Mouse (Mus musculus) liver, embryonic 12.5 days (tissue): ENCODE results near the gene Gper1. TPM values are rescaled to one million over a fixed set of nuclear protein-coding genes. Genes with fewer than 3 reads are reported as not detected.

Experiments
- ATAC-seq: fragments of 200-750 bp; cut with Nextera tagmentation; 2 replicates; pipeline ENCODE4 v1.8.0; 2017; ENCODE audit warnings: moderate number of reproducible peaks, mild to moderate bottlenecking, moderate library complexity
- H3K27ac ChIP-seq: fragments of 300-500 bp; sonication (generic); 2 replicates; pipeline ENCODE4 v1.5.1; 2016; ENCODE audit warnings: mild to moderate bottlenecking
- H3K27me3 ChIP-seq: fragments of 300-500 bp; sonication (generic); replicated peaks from 2 replicates; pipeline ENCODE4 v1.6.1; 2016; ENCODE audit warnings: mild to moderate bottlenecking, moderate library complexity
- H3K36me3 ChIP-seq: fragments of 300-500 bp; sonication (generic); 2 replicates; pipeline ENCODE4 v1.6.1; 2016; ENCODE audit warnings: mild to moderate bottlenecking, moderate library complexity
- H3K4me1 ChIP-seq: fragments of 300-500 bp; sonication (generic); 2 replicates; pipeline ENCODE4 v1.6.1; 2016
- H3K4me2 ChIP-seq: fragments of 300-500 bp; sonication (generic); 2 replicates; pipeline ENCODE4 v1.6.1; 2016; ENCODE audit warnings: mild to moderate bottlenecking, moderate library complexity
- H3K4me3 ChIP-seq: fragments of 300-500 bp; sonication (generic); 2 replicates; pipeline ENCODE4 v1.5.1; 2016; ENCODE audit warnings: mild to moderate bottlenecking, moderate library complexity
- H3K9ac ChIP-seq: fragments of 300-500 bp; sonication (generic); 2 replicates; pipeline ENCODE4 v1.6.1; 2016; ENCODE audit warnings: mild to moderate bottlenecking, moderate library complexity
- H3K9me3 ChIP-seq: fragments of 300-500 bp; sonication (generic); replicated peaks from 2 replicates; pipeline ENCODE4 v1.6.1; 2016; ENCODE audit warnings: mild to moderate bottlenecking, moderate library complexity
- whole genome bisulfite sequencing: fragments of 180-500 bp; shearing (Covaris S2); methylation state at CpG from one replicate; pipeline ENCODE4 v1.1.7; 2016; ENCODE audit not compliant: insufficient replicate concordance; 5-methylcytosine and 5-hydroxymethylcytosine counted together
- polyA plus RNA-seq: library from polyadenylated mRNA; unstranded; fragments of >200 nt; fragmentation: Nextera tagmentation; extraction: Ambion mirVana; gene quantifications from 2 replicates; pipeline ENCODE4 v1.2.1, GENCODE M21; 2016

Gper1 gene
- polyA plus RNA-seq, 1 experiment from 2014 or later = 0.51 TPM

DNA sequence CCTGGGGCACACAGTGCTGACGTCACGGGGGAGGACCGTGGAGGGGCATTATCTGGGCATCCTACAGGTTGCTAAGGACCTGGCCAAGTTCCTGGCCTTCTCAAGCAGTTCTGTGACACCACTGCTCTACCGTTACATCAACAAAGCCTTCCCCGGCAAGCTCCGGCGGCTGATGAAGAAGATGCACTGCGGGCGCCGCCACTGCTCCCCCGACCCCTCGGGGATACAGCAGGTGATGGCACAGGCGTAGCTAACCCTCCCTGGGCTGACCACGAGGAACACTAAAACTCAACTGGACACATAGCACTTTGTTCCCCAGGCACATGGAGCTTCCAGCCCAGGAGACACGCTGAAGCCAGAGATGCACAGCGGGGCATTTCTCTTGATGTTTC lies 29.8 kb upstream of the Gper1 start:
- Histone ChIP-seq H3K27ac (peak overlapping the region; percentile 100), H3K27me3 (no peaks in the 10 kb centered on the region)
- 94% methylated on average over 16 of the region's 16 CpGs for WGBS

DNA sequence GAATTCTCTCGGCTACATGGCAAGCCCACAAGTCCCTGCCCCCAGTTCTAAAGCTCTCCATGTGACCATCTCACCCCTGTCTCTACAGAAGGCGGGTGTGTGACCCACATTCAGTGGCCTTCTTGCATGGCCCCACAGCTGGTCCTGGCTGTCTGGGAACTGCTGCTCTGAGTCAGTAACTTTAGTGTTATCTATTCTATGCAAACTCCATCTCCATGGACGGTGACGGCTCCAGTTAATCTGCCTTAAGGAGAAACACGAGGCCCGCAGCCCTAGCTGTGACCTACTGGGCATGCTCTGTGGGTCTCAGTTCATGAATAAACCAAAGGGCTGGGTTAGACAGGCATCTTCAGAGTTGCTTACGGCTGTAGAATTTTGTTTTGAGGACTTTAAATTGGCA lies 28.6 kb upstream of the Gper1 start:
- Histone ChIP-seq H3K4me1 (peaks cover 88% of the 10 kb centered on the region), H3K27ac (peak overlapping the region; percentile 100), H3K9ac (peak overlapping the region; percentile 52), H3K27me3 (no peaks in the 10 kb centered on the region), H3K36me3 (peaks cover 58% of the 10 kb centered on the region), H3K4me2 (peak overlapping the region; percentile 48), H3K4me3 (peak overlapping the region; percentile 13; the same call in 1 of the 2 replicates), H3K9me3 (no peaks in the 10 kb centered on the region)
- peak; percentile 63 for ATAC-seq
- WGBS = 26% methylated on average over 7 of the region's 7 CpGs

More for the DNA sequence above, 29.8 kb upstream of the Gper1 start:
- no peak for ATAC-seq
- peaks cover 91% of the 10 kb centered on the region for H3K4me1 ChIP-seq
- peaks cover 63% of the 10 kb centered on the region for H3K36me3 ChIP-seq
- H3K4me2 ChIP-seq = peak overlapping the region; percentile 91
- peak overlapping the region; percentile 32 for H3K9ac ChIP-seq
- H3K9me3 ChIP-seq = no peaks in the 10 kb centered on the region
- no peak overlapping the region for H3K4me3 ChIP-seq

GRCm38 (mm10) chr5:139395528-139395927 lies 27.4 kb upstream of the Gper1 start:
- H3K9me3 ChIP-seq = no peaks in the 10 kb centered on the region
- peaks cover 80% of the 10 kb centered on the region for H3K4me1 ChIP-seq
- H3K27ac ChIP-seq = peak overlapping the region; percentile 100; the same call in 1 of the 2 replicates
- 87% methylated on average over 4 of the region's 4 CpGs for WGBS
- ATAC-seq = no peak
- no peak overlapping the region for H3K4me2 ChIP-seq
- H3K9ac ChIP-seq = no peak overlapping the region
- H3K36me3 ChIP-seq = peaks cover 58% of the 10 kb centered on the region
- H3K4me3 ChIP-seq = no peak overlapping the region
- no peaks in the 10 kb centered on the region for H3K27me3 ChIP-seq

DNA sequence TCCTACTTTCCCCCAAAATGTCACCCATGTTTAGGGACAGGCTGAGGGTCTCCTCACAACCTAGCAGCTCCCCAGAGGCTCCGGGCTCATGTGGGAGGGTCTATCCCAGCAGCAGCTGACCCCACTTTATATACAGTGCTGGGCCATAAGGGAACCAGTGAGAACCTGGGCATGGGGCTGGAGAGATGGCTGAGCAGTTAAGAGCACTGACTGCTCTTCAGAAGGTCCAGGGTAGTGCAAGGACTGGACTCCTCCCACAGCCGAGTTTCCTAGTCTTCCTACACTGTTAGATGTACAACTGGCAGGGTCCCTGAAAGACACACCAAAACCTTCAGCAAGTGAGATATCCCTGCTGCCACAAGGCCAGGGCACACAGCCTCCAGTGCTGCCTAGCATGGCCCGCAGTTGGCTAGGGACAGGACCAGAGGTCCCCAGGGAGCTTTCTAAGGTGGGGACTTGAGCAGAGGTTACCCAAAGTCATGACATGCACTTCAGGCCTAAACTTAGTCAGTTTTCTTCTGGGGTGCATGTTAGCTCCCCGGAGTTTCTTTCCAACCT lies 25.5 kb upstream of the Gper1 start:
- Histone ChIP-seq H3K4me3 (no peak overlapping the region), H3K9ac (peak overlapping the region; percentile 51; the same call in 1 of the 2 replicates), H3K9me3 (no peaks in the 10 kb centered on the region), H3K27me3 (no peaks in the 10 kb centered on the region), H3K27ac (peak overlapping the region; percentile 76), H3K4me1 (peaks cover 61% of the 10 kb centered on the region), H3K4me2 (no peak overlapping the region), H3K36me3 (peaks cover 41% of the 10 kb centered on the region)
- WGBS = 78% methylated on average over 4 of the region's 4 CpGs
- ATAC-seq = no peak

DNA sequence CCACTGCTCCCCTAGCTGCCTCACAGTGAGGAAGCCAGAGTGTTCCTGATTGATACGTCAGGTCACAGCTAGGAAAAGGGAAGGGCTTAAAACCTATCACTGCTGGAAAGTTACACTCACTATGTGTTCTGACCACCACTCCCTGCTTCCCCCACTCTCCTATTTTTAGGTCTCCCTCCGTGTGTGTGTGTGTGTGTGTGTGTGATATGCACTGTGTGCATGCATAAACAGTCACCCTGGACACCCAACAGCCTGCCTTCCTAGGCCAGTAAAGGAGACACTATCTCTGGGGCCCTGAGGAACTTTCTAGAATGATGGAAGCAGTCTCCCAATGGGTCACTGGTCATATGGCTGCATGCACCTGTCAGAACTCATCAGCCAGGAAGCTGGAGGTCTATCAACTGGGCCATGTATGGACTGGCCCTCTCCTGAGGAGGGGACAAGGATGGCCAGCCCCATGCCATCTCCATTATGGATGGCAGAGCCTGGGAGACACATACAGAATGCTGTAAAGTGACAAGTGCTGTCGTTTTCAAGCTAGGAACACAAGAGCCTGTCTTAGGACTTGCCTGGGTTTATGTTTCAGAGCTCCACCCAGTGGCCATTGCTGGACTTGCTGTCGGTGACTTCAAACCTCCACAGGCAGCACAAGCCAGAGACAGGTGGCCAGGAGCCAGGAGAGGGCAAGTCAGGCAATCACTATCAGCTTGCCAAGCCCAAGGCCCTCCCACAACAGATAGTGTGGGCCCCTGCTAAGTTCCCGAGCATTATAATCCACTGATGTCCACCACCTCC lies 24.8 kb upstream of the Gper1 start:
- Histone ChIP-seq H3K36me3 (peaks cover 34% of the 10 kb centered on the region), H3K9me3 (no peaks in the 10 kb centered on the region), H3K27me3 (no peaks in the 10 kb centered on the region), H3K9ac (peak overlapping the region; percentile 51), H3K4me2 (peak overlapping the region; percentile 20; the same call in 1 of the 2 replicates), H3K4me3 (no peak overlapping the region), H3K27ac (peak overlapping the region; percentile 76), H3K4me1 (peaks cover 54% of the 10 kb centered on the region)
- peak; percentile 73 for ATAC-seq
- WGBS = 25% methylated on average over 5 of the region's 5 CpGs

DNA sequence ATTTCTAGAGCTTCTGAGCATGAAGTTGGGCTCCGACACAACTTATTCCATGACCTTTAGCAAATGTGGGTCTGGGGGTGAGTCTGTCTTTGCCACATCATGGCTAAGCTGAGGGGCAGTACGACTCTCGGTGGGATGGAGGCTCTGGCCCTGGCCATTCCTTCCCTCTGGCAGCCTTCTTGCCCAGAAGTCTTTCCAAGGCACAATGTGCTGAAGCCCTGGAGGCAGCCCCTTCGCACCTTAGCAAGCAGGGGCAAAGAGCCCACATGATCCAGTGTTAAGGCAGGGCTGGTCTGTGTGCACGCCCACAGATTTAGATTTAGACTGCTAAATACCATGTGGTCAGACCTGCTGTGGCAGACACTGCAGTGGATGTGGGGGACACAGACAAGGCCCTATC lies 24.2 kb upstream of the Gper1 start:
- Histone ChIP-seq H3K27ac (no peak overlapping the region), H3K27me3 (no peaks in the 10 kb centered on the region), H3K4me3 (no peak overlapping the region), H3K9ac (no peak overlapping the region; the same call in 1 of the 2 replicates), H3K4me2 (no peak overlapping the region), H3K36me3 (peaks cover 28% of the 10 kb centered on the region), H3K9me3 (no peaks in the 10 kb centered on the region), H3K4me1 (peaks cover 54% of the 10 kb centered on the region)
- WGBS = 75% methylated on average over 5 of the region's 5 CpGs
- no peak for ATAC-seq

- Histone ChIP-seq H3K27me3 (no peaks in the 10 kb centered on the region), H3K4me3 (no peak overlapping the region), H3K9me3 (no peaks in the 10 kb centered on the region), H3K4me2 (no peak overlapping the region), H3K9ac (no peak overlapping the region), H3K36me3 (peaks cover 16% of the 10 kb centered on the region), H3K4me1 (peaks cover 54% of the 10 kb centered on the region), H3K27ac (no peak overlapping the region)
- ATAC-seq = no peak
- WGBS = 86% methylated on average over 14 of the region's 14 CpGs
These were observed 23.0 kb upstream of the Gper1 start for GRCm38 (mm10) chr5:139399991-139400390.

DNA sequence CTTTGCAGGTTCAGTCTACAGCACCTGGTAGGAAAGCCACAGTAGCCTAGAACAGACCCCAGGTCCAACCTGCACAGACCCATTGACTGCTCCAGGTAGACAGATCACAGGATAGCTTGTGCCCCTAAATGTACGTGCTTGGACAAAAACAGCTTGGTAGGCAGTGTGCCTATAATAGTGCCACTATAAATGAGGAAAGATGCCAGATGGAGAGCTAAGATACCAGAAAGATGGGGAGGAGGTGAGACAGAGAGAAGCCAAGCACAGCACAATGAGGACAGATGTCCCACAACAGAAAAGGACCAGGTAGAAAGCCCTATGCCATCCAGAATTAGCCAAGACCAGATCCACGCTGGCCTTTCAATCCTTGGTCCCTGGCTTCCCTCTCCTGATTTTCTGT lies 20.8 kb upstream of the Gper1 start:
- Histone ChIP-seq H3K4me3 (no peak overlapping the region), H3K27me3 (no peaks in the 10 kb centered on the region), H3K4me2 (no peak overlapping the region), H3K27ac (no peak overlapping the region), H3K36me3 (no peaks in the 10 kb centered on the region), H3K9me3 (no peaks in the 10 kb centered on the region), H3K4me1 (peaks cover 59% of the 10 kb centered on the region), H3K9ac (no peak overlapping the region)
- no peak for ATAC-seq
- 79% methylated on average over 2 of the region's 2 CpGs for WGBS

- 53% methylated on average over 8 of the region's 8 CpGs for WGBS
These were observed 19.2 kb upstream of the Gper1 start for GRCm38 (mm10) chr5:139403692-139404260.

DNA sequence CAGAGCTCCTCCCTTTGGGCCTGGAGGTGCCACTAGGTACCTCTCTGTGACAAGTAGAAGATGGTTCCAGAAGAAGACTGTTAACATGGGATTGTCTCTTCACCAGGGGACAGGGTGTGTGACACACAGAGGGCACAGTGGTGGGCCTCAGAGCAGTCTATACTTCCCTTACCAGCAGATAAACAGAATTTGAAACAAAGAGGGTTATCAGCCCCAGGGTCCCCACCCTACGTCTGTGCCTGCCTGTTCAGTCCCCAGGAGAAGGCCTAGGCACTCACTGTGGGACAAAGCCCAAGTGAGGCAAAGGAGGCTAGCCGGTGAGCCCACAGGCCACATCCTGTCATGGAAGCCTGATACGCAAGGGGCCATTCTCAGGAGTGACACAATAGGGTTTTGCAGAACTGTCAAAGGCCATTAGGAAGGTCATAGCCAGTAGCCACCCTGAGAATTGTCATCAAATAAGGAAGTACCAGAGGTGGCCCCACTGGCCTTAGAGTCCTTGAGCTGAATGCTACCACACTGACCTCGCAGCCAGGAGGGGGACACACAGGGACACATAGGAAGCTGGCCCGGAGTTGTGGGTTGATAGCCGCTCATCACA lies 18.1 kb upstream of the Gper1 start, which contains the start of gene C130050O18Rik:
C130050O18Rik (plus strand) TSS at position 480 of the 601 bp plus-strand sequence.
- Histone ChIP-seq H3K36me3 (no peaks in the 10 kb centered on the region), H3K9ac (peak within 1 kb of the TSS; percentile 45), H3K9me3 (no peaks in the 10 kb centered on the region), H3K4me1 (peaks cover 66% of the 10 kb centered on the region), H3K4me3 (peak within 1 kb of the TSS; percentile 9; the same call in 1 of the 2 replicates), H3K4me2 (peak within 1 kb of the TSS; percentile 23), H3K27ac (peak within 1 kb of the TSS; percentile 75), H3K27me3 (no peaks in the 10 kb centered on the region)
- peak; percentile 81 for ATAC-seq
- WGBS = 26% methylated on average over 6 of the region's 6 CpGs

More at GRCm38 (mm10) chr5:139403692-139404260, 19.2 kb upstream of the Gper1 start:
- no peak for ATAC-seq
- Histone ChIP-seq H3K27me3 (no peaks in the 10 kb centered on the region), H3K9me3 (no peaks in the 10 kb centered on the region), H3K4me2 (0 out of 2 replicates have a peak overlapping the region, but pooled peaks have one; percentile 23), H3K4me1 (peaks cover 59% of the 10 kb centered on the region), H3K9ac (no peak overlapping the region), H3K27ac (peak overlapping the region; percentile 75), H3K4me3 (no peak overlapping the region), H3K36me3 (no peaks in the 10 kb centered on the region)

DNA sequence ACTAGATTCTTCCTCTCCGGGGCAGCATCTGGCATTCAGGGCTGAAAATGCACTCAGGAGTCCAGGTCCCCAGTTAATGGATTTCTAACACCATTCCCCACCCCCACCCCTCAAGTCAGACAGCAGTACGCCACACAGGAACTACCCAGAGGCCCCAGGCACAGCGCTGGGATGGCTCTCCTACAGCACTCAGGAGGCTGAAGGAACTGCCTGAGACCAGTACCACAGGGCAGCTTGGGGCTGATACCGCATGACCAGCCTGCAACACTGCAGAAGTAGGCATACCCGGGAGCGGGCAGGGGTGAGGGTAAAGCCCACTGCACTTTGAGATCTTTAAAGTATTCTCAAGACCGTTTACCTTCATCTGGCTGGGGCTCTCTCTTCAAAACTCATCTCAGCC lies 17.5 kb upstream of the Gper1 start:
- ATAC-seq = peak; percentile 31; the same call in 1 of the 2 replicates
- WGBS = 39% methylated on average over 7 of the region's 7 CpGs
- Histone ChIP-seq H3K4me2 (peak overlapping the region; percentile 23), H3K4me1 (peaks cover 70% of the 10 kb centered on the region), H3K4me3 (peak overlapping the region; percentile 9; the same call in 1 of the 2 replicates), H3K9me3 (no peaks in the 10 kb centered on the region), H3K27me3 (no peaks in the 10 kb centered on the region), H3K27ac (peak overlapping the region; percentile 75), H3K36me3 (no peaks in the 10 kb centered on the region), H3K9ac (peak overlapping the region; percentile 45; the same call in 1 of the 2 replicates)
